Mouse (Mus musculus) adrenal gland, adult 18-20 months (tissue): ENCODE measurements at regions not wholly inside any gene's neighbourhood (a gene's known extent, or its start where the extent isn't known, plus 50 kb on each side); places are given as distances from the start of the nearest gene placed in this dataset.
"Not testable (repeated sequence)": the region's sequence is repeated elsewhere in the genome, so short reads cannot be mapped to it uniquely, and the experiment has no call there.

Source experiments
- DNase-seq, 2 experiments: peaks; one replicate each; pipeline ENCODE4 v3.0.0; 2021 to 2022; ENCODE audit warnings: low spot score in 2 of 2

DNA sequence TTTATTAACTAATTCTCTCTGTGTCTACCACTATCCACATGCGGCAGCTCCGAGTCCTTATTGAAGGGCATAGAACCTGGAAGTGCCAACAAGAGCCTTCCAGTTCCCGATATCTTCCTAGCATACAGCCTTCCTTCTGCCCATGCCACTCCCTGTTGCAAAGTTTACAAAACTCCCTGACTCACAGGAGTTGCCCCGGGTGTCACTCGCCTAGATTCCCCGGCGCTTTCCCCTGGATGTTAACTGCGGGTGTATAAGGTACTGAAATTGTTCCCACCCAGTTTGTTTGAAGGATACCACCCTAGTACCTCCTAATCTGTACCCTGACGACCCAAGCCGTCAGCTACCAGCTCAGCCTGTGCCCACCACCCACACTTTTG is 125.7 kb upstream of the Arid1b start:
- DNase-seq: no peak

DNA sequence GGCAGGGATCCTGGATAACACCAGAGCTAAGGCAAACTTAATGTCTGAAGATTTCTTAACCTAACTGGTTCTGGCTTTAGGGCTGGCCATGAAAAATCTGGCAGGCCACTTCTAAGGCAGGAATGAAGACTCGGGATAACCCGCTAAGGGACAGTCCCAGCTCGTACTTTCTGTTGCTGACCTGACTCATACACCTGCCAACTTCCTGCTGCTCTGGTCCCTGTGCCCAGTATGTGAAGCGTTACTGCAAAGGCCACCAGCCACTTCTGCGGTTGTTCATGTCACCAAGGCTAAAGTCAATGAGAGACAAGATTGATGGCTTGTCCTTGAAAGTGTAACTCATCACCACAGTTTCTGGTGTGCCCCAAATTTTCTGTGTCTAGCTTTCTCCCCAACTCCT is 125.3 kb upstream of the Arid1b start:
- DNase-seq: peak in 1 of 2 experiments; percentile 16

DNA sequence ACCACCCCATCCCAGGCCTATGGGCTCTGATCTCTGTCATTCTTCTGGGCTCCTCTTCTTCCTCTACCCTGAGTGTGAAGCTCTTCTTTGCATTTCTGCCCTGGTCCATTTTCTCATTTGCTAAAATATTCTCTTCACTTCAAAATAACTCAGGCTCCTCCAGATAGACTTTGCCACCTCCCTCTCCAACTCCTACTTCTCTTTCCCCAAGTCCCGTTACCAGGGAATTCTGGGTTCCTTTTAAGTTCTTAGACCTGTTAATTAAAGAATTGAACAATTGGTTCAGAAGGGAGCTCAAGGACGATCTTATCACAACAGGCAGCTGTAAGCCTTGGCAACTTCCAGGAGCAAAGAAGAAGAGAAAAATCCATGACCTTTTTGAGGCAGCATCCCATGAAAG is 122.9 kb upstream of the Arid1b start:
- no peak for DNase-seq

DNA sequence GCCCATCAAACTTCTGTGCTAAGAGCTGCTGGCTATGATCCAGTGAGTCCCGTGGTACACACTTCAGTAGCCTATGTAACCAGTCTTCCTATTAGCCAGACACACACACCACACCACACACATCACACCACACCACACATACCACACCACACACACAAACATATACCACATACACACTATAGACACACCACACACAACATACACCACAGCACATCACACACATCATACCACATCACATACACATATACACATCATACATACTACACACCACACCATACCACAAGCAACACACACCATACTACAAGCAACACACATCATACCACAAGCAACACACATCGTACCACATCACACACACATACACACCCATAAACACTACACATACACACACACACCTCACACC is 119.7 kb upstream of the Arid1b start:
- DNase-seq: no peak

DNA sequence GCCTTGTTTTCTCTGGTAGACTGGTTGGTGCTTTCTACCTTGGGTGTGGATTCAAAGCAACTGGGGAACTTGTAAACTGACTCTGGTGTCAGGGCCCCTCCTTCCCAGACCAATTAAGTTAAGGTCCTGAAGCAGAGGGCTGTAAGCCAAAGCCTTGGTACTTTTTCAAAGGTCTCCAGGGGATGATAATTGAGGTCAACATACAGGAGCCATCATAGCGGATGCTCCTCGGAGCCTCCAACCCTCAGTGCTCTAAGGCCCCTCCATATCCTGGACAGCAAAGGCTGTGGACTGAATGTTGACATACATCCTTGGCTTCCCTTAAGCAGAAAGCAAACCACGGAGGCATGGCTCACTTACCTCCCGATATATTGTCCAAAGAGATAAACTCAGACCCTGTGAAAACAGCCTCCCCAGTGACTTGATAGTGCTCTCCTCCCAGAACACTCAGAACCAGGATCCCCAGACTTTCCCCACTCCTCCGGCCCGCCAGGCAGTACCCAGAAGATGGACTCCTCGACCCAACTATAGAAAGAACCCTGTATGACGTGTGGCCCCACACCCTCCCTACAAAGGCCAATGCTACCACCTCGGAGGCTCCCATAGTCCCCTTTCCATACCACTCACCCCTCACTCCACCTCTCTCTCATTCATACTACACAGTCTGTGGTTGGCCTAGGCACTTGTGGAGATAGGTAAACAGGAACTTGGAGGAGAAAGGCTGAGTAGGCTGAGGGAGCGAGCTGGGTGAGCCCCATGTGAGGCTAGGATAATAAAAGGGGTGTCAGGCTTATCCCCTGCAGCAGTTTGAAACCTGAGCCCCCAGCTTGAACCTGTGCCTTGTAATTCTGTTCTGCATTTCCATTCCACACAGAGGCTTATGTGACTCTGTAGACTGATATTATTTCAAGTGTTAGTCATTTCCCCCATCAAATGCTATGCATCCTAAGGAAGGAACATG is 118.8 kb upstream of the Arid1b start:
- DNase-seq: peak in 1 of 2 experiments; percentile 7

DNA sequence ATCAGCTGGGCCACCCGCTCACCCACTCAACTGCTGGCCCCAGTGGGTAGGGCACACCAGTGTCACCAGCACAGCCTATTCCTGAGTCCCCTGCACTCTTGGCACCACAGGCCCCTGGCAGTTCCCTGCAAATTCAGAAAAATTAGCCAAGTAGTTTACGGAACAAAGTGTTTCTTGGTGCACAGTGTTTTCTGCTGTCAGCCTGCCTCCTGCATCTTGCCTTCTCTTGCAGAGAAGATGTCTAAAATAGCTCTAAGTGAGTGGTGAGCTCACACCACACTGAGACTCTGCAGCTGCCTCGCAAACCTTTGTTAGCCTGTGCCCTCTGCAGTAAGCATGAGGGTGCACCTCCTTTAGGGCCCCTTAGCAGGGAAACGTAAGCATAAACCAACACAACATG is 117.7 kb upstream of the Arid1b start:
- peak in 1 of 2 experiments; percentile 11 for DNase-seq

DNA sequence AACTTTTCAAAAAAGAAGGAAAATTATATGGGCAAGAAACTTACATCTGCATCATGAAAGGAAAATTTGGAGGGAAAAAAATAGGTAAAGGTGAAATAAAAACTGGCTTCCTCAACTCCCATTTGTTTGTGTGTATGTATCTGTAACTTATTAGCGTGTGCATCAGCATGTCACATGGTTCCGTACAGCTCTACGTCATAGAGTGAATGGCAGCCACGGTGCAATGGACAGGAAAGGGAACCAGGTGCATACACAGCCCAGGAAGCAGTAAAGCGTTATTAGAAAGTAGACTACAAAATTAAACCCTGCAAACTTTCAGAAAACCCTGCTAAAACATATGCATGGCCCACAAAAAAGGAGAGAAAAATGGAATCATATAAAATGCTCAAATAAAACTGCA is 112.7 kb upstream of the Arid1b start:
- no peak for DNase-seq

DNA sequence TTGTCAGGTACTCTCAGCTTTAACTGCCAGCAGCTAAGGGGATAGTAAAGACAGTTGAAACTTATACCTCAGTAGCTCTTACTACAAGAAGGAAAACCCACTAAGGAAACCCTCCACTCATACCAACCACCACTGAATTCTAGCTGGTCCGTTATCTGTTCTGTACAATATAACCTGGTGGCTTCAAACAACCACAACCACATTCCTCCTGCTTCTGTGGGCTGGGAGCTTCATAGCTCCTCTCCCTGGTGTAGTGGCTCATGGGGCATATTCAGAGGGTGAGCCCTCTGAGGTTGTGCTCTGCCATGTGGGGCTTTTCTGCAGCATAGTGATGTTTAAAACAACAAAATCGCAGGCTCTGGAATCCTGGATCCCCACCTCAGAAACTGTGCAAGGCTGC is 110.0 kb upstream of the Arid1b start:
- DNase-seq: peak in 1 of 2 experiments; percentile 6

DNA sequence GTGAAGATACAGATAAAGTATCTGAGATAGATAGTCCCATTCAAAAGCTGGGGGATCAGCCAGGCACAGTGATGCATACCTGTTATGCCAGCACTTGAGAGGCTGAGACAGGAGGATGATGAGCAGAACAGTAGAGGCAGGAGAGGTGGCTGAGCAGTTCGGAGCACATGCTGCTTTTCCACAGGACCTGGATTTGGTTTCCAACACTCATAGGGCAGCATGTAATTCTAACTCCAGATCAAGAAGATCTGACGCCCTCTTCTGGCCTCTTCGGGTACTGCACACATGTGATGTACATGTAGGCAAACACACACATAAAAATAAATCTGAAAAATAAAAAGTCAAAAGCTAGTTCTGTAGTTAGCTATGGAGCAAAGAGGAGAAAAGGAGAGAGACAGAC is 109.4 kb upstream of the Arid1b start:
- DNase-seq: no peak

DNA sequence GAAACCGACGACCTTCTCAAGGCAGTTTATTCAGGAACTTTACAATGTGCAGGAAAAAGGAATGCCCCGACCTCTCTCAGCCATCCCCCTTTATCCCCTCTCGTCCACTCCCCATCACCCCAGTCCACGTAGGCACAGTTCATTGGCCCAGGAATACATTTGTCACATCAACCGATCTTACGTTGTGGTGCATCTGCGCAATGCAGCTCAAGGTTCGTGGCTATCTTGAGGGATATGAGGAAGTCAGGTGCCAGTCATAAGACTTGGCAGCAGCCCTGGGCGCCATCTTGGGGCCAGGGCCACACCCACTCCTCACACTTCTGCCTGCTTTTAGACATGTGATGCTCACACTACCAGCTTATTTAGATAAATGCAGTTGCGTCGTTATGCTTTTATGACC is 106.8 kb upstream of the Arid1b start:
- DNase-seq: not testable (repeated sequence)

DNA sequence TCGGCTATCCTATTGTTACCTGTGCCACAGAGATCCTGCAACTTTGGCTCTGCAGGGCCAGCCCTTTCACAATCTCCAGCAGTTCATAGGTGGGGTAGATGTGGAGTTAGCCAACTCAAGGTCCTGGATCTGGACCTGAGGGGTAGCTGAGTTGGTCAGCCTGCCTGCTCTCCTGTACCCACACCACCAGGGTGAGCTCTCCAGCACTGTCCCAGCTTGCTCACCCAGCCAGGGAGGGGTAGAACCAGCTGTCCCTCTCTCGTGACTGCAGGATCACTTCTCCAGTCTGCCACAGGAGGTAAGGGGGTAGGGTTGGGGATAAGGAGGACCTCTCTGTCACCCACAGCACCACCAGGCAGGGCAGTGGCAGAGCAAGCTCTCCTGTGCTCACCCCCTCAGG is 104.6 kb upstream of the Arid1b start:
- peak in 1 of 2 experiments; percentile 13 for DNase-seq

DNA sequence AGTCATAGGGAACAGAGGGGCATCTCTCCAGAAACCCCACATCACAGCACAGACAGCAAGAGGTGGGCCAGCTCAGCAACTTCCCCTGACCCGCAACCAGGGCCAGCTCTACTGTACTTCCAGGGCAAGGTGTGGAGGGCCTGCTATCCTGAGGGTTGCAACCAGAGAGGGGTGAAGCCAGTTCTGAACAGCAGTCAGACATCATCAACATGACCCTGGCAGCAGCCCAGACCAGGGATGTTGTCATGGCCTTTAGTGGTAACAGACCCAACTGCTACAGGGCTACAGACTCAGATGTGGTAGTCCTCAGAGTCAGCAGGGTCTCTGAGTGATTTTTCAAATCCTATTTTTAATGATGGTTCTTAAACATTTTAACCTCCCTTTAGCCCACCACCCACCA is 104.0 kb upstream of the Arid1b start:
- DNase-seq: no peak

DNA sequence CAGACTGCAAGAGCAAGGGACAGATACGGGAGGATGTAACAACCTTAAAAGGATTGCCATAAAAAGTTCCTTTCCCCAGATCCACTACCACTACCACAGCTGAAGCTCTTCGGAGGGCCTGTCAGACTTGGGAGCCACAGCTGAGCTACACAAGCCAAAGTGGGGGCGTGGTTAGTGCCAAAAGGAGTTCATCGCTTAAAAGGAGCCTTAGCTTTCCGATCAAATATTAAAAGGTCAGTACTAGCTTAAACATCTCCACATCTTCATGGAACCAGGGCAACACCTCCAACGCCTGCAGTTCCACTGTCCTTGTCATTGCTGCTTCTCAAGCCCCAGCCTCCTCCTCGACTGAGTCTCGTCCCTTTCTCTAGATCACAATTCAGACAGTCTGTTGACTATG is 102.6 kb upstream of the Arid1b start:
- no peak for DNase-seq

DNA sequence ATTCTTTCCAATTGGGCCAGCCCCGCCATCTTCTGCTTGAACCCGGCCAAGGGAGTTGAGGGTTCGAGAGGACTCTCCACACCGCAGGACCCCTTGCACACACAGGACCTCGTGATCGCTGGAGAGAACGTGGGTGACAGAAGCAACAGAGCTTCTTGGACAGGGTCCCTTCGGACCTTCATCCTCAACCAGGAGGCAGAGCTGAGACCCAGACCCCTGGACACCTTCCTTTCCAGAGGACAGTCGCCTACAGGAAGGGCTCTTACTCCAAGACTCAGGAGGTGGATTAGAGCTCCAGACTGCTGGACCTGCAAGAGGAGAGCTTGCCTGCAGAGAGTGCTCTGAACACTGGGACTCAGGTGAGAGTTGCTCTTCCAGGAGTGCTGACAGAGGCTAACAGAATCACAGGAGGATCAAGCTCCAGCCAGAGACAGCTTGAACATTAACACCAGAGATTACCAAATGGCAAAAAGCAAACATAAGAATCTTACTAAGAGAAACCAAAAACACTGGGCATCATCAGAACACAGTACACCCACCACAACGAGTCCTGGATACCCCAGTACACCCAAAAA is 99.3 kb upstream of the Arid1b start:
- DNase-seq: not testable (repeated sequence)

DNA sequence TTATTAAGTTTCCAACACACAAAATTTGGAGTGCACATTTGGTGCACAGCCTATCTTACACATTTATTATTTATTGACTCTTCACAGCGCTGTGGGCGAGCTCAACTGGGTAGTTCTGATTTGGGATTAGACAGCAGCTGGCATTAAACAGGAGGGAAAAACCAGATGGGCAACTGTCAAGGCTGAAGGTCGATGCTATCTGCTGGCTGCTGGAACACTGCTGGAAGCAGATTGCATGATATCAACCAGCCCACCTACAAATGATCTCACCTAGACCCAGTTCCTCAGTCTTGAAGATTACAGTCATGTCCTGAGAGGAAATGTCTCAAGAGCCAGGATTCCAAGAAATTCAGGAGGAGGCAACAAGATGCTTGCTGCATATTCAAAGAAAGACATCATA is 91.0 kb upstream of the Arid1b start:
- DNase-seq: peak in 1 of 2 experiments; percentile 3

DNA sequence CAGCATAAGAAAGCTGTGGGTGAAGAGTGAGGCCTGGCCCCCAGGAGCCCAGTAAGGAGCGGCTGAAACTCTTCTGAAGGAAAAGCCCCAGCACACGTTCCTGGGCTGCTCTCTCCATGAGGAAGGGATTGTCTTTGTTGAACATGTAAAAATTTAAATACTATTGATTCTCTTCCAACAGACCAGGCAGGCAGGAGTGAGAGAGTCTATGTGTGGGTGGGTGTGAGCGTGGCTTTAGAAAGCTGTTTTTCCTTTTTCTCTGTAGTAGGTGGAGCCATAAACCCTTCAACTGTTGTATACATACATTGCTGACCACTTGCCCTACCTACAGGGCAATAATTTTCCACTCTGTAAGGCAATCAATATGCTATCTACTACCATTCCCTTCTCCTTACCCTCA is 87.6 kb upstream of the Arid1b start:
- no peak for DNase-seq

DNA sequence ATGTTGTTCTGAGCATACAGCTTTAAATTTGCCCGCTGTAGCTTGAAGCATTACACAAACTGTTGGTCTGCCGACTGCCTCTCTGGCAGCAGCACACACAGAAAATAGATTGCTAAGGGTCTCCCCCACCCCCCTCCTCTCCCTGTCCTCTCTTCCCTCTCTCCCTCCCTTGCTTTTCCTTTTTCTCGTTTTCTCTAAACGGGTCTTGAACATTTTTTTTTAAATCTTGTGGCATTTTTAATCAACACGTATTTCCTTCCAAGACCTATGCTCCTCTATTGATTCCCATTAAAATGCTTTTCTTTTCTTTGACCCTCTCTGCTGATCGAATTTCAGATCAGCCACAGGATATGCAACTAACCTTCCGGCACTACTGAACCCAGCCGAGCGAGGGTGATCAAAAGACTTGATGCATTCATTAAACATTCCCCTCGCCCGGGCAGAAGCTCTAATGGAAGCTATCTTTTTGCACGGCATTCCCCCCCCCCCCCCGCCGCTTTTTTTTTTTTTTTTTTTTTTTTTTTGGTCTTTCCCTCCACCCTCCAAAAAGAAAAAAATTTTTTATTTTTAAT is 86.9 kb upstream of the Arid1b start:
- DNase-seq: peak; percentile 31 to 34

DNA sequence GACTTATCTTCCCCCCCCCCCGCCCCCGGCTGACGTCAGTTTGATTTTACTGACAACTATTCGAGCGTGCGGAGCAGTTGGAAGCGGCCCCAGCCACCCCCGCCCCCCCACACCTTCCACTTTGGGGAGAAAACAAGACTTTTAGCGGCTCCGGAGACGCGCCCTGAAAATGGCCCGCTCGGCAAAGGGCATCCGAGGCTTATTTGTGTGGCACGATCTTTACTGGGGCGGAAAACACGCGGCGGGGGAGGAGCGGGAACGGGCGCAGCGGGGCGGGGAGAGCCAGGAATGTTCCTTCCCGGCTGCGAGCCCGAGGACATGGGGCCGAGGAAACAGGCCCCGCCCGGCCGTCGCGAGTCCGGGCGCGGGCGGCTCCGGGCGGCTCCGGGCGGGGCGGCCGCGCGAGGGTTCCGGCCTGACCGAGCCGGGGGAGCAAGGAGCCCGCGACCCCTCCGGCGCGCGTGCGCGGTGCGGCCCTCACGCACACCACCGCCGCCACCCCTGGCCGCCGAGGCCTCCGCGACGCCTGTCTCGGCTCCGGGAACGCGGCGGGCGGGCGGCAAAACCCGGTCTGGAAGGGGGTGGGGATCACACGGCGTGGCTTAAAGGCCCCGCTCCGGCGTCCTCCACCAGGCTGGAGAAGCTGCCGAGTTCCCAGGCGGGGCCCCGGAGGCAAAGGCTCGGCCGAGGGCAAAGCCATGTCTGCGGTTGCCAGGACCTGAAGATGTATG is 86.1 kb upstream of the Arid1b start:
- DNase-seq: peak; percentile 91 to 92

DNA sequence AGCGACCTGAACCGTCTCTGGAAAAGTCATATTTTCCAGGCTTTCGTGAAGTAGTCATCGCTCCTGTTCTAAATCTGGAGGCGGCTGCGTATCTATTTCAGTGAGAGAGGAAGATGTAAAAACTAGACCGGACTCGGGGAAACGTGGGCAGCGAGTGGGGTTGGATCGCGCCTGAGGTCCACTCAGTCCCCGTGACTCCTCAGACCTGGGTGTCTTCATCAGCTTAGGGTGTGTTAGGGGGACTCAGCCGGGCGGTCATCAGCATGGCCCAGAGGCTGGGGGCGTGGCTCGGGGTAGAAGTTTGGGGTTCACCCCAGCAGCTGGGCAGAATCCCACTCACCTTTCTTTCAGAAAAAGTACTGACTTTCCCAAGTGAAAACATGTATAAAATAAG is 85.6 kb upstream of the Arid1b start:
- DNase-seq: no peak

DNA sequence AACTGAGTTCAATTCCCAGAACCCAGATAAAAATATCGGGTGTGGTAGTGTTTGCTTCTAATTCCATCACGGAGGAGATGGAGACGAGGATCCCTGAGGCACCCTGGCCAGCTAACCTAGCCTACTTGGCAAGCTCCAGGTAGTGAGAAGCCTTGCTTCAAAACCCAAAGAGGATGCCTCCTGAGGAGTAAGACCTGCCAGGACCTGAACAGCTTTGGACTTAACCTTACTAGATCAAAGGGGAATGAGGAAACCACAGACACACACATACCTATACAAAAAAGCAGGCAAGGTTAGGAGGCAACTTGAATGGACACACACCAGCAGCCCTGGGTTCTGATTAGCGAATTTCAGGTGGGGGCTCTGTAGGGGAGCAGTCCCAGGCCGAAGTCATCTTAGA is 84.0 kb upstream of the Arid1b start:
- no peak for DNase-seq

DNA sequence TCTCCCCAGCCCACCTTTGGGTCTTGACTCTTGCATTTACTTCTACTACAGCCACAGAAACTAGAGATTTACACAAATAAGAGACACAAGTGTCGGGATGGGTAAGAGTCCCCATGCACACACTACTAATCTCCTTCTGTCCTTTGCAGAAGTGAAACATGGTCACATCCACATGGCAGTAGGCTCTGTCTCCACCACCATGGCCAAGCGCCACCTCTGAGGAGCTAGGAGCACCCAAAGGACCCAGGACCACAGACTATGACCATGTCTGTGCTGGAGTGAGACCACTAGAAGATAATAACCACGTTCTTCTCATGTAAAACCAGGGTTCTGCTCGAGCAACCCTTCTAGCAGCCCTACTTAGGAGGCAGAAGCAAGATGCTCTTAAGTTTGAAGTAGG is 81.1 kb upstream of the Arid1b start:
- DNase-seq: no peak
